Mouse (Mus musculus): Measurements from ENCODE around the gene Sfrp4.
"Not testable (repeated sequence)": the region's sequence is repeated elsewhere in the genome, so short reads cannot be mapped to it uniquely, and the experiment has no call there.

Sfrp4 gene

DNA sequence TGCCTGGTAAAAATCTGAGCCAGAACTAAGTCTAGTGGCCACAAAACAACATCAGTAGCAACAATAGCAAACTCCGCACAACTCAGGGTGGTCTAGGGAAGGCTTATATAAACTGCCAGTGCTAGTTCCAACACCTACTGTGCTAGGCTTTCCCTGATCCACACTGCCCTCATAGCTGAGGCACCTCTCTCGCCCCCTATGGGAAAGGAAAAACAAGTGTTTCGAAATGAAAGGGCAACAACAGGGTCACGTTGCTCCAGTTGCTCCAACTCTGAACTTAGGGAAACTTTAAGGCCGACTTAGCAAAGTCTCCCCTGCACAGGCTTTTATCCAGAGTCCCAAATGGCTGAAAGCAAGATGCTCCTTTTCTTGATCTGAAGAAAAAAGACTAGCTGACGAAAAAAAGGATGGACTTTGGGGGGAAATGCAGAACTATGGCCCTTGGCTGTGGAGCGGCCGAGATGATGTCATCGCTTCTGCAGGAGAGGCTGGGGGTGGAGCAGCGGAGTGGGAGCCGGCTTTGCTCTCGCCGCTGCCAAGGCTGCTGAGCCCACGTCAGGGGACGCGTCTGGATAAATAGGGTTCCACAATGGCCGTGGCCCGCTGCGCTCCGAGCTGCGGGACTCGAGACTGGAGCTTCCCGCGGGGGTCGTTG is at the start of gene Sfrp4:
Gene Sfrp4, plus strand, starts transcription at position 532 of the 655 bp plus-strand sequence.
- no peak for DNase-seq (ENCODE audit: low spot score)

DNA sequence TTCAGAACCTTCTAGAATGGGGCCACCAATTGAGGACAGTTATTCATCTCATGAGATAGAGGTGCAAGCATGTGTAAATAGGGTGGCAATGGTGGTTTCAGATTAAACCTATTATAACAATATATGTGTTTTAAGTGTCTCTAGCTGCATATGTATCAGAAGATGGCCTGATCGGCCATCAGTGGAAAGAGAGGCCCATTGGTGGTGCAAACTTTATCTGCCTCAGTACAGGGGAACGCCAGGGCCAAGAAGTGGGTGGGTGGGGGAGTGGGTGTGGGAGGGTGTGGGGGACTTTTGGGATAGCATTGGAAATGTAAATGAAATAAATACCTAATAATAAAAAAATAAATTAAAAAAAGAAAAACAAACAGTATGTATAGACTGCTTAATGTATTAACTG is 48.2 kb upstream of the Sfrp4 start:
- not testable (repeated sequence) for DNase-seq (ENCODE audit: low spot score)

DNA sequence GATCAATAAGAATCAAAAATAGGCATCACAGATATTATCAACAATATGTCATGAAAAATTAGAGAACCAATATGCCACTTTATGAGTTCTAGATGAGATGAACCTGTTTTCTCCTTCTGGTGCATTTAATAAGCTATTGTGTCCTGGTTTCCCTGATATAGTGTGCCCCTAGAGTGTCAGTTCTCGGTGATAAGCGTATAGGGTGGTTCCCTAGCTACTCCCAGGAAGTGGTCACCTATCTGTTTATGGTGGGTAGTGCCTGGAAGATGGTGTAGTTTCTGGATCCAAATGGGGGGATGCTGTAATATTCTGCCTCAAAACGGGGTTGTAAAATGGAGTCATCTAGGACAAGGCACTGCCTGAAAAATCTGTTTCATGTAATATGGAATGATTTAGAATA is 47.0 kb upstream of the Sfrp4 start:
- no peak for DNase-seq (ENCODE audit: low spot score)

DNA sequence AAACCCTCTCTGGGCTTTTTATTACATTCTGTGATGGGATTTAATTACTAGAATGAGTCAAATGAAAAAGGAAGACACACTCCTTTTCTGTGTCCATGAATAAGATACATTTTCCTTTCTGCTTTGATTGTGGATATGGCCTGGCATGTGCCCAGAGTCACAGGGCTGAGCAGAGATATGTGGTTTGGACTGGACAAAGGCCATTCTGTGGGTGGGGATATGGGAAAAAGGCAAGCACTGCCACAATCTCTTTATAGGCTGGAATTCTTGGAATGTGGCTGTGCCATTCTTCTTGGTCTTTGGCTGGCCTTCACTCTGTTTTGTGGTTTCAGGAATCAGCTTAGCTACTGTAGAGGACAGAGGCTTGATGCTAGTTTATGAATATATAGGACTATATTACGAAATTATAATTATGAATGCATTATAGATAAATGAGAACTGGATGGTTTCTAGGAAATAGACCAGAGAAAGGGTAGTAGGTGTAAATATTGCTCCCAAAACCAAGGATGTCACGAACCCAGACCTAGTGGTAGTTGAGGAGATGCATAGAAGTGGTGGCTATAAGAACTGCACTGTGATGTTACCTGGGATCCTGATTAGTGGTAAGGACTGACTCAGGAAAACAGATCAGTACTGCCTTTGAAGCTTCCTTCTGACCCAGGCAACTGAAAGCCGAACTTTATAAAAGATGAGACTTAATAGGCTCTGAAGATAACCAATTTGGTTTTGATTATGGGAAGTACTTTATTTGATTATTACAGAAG is 31.7 kb upstream of the Sfrp4 start:
- no peak for DNase-seq (ENCODE audit: low spot score)

DNA sequence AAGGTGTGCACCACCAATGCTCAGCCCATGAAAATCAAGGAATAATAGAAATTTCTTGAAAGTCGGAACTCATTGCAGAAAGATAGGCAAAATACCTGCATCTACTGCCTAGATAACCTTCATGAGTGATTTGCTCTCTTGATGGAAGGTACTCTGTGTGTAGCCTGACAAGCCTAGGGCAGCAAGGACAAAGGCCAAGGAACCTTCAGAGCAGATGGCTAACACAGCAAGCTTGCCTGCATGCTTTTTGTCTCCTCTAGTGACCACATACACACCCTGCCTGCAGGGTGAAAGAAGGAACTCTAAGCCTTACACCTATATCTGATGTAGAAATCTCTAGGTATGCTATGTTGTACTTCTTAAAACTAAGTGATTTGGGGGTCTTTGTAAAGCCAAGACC is 27.8 kb upstream of the Sfrp4 start:
- no peak for DNase-seq (ENCODE audit: low spot score)

DNA sequence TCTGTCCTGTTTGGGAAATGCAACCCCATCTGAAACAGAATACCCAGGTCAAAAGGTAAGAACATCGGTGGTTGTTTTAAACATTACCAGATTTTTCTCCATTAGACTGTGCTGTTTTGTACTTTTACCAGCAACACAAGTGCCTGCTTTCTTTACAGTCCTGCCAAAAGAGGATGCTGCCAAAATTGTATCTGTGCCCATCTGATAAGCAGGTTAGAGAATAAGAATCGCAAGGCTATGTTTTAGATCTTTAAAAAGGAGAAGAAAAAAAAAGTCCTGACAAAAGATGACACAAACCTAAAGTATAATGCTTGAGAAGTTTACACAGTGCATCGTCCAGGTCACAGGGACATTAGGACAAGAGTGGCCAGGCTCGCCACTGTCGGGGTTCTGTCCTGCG is 23.7 kb upstream of the Sfrp4 start:
- no peak for DNase-seq (ENCODE audit: low spot score)

DNA sequence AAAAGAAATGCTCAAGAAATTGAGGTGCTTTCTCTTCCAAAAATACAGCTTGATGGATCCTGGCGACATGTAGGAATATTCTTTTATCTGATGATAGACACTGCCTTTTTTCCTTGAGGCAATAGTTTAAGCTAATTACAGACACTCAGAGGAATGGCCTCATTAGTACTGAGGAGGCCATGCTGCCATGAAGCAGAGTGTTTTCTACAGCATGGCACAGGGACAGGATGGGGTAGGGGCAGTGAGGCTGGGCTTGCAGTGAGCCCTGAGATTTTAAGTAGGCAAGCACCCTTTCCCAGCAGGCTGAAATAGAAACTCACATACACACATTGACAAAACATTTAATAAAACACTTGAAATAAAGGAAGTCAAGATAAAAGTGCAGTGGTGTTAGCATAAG is 20.4 kb upstream of the Sfrp4 start:
- no peak for DNase-seq (ENCODE audit: low spot score)

DNA sequence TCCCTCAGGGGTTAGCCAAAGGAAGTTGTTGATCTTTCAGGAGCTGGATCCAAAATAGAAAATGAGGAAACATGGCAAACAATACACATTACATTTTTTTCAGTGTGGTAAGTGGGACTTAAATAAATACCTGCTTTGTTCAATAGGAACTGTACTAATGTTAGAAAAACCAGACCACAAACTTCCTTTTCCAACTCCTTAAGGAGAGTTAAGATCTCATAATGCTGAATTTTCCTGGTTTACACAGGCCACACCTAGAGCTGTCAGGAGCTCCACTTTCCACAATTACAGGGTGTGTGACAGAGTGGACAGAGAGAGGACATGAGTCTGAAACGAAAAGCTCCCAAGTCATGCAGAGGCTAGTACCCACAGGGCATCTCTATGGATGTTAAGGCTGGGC is 19.2 kb upstream of the Sfrp4 start:
- DNase-seq (ENCODE audit: low spot score) = no peak

DNA sequence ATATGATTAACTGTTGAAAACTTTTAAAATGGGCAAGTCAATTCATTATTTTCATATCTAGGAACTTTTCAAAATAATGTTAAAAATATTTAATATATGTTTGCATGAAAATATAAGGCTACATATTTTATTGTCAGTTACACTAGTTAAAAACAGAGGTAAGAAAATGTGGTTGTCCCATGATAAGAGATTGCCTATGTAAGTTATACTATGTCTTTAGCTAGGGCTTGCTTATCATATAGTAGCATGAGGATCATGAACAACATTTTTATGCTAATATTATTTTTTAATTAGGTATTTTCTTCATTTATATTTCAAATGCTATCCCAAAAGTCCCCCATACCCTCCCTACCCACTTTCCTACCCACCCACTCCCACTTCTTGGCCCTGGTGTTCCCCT is 18.0 kb upstream of the Sfrp4 start:
- no peak for DNase-seq (ENCODE audit: low spot score)

DNA sequence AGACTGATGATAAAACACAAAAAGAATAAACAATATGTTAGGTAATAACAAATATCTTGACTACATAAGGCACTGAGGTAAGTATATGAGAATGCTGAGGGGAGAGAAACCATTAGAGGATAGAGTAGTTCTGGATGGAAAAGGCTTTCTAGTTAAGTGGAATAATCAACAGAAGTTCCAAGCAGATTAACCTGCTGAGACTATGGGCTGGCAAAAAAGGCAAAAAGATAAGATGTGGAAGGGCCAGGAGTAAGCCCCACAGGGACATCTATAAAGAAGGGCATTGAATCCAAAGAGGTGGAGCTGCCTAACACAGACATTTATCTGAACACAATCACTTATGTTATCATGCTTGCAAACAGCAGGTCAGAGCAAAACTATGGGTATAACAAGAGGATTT is 14.8 kb upstream of the Sfrp4 start:
- DNase-seq (ENCODE audit: low spot score) = no peak

DNA sequence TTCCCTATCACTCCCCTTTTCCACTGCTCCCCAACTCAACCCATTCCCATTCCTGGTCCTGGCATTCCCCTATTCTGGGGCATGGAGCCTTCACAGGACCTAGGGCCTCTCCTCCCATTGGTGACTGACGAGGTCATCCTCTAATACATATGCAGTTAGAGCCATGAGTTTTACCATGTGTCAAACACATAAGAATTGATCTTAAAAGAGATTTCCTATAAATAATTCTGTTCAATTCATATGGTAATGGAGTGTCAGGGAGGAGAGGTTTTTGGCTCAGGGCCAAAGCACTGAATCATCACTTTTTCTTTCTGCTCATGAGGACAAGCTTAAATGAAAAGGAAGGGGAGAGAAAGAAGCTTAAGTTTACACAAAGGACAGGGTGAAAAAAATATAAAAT is 10.6 kb upstream of the Sfrp4 start:
- no peak for DNase-seq (ENCODE audit: low spot score)

DNA sequence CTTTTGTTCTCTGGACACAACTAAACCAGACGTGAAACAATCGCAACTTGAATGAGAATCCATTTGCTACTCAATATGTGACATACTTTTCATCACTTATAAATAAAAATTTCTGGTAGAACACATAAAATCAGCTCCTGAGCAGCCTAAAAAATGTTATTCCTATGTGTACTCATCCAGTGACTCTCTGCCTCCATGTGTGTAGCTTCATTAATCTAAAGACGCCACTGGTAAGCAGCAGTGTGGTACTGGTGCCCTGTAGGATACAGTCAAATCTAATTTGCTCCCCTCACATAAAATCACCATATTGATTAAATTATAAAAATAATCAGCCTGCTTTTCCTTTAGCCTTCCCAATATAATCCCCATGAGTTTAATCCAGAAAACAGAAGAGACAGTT is 9.9 kb upstream of the Sfrp4 start:
- no peak for DNase-seq (ENCODE audit: low spot score)

DNA sequence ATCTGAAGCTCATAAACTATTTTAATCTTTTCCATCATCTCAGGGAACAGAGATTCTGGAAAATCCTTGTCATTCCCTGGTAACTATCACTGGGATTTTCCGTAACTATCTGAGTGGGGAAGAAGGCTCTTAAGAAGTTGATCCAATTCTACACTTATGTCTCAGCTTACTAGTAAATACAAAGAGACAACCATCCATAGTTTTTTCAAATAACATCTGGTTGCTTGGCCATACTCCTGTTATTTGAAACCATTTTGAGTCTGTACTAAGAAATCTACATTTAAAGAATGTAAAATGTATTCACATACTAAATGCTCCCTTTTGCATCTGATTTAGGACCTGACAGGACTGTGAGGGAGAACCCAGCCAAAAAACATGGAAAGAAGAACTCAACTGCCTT is 9.5 kb upstream of the Sfrp4 start:
- DNase-seq (ENCODE audit: low spot score) = no peak

DNA sequence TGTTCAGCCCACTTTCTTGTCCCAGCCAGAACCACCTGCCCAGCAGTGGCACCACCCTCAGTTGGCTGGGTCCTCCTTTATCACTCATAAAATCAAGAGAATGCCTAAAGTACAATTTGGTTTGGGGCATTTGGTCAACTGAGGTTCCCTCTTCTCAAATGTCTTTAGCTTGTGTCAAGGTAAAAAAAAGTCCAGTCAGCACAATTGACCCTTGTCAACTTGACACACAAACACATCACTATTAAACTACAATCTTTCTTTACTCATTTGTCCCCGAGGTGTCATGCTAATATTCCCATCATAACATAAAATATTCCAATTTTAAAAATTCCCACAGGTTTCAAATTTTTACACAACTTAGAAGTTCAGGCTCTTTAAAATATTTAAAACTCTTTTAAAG is 8.6 kb upstream of the Sfrp4 start:
- DNase-seq (ENCODE audit: low spot score) = no peak

DNA sequence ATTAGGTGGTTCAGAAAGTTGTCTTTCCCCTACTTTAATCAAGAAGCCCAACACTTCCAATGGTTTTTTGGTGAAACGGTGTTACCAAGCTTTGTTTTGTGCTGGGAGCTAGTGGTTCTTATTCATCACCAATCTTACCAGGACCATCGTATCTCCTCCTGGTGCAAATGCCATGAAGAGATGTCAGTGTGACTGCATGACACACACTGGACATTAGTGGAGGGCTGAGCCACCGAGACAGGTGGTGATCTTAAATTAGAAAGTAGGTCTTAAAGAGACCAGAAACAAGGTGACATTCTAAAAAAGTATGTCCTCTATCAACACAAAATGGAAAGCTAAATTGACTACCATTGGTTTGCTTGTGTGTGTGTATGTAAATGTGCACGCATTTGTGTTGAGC is 4.8 kb upstream of the Sfrp4 start:
- no peak for DNase-seq (ENCODE audit: low spot score)

DNA sequence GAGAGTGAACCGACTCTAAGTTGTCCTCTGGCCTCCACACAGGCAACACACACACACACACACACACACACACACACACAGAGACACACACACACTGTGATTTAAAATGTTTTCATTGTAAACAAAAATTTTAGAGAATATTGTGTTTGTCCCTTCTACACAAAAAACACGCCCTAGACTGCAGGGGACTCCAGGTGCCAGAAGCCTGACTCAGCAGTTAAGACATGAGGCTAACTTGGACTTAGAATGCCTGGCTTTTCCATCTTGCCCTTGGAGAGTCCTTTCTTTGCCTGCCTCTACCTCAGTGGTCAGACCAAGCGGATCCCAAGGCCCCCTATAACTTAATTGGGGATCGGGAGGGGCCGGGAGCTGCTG is 4.1 kb upstream of the Sfrp4 start:
- DNase-seq (ENCODE audit: low spot score) = no peak

DNA sequence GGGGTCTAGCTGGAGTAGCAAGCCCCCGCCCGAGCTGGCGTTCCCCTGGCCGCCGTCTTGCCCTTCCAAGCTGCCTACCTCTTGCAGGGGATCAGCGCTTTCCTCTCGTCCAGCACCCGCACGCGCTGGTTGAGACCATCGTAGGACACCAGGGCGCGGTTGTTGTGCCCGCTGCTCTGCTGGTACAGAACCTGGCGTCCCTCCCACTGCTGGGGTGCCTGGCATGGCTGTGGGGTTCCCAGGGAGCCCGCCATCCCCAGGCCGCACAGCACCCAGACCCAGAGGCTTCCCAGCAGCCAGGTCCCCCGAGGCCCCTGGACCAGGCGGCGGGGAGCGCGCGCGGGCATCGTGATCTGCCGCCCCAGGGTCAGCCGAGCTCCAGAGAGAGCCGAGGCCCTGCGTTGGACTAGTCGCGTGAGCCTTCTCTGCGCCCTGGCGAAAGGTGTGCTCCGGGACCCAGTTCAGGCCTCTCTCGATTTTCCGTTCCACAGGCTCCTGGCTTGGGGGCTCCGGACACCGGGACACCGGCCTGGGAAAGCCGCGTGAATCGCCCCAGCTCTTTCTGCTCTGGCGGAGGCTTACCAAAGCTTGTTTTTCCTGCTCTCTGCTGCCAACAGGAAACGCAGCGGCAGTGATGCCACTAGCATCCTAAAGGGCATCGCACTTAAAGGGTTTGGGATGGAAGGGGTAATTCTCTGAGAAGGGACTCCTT is 3.5 kb upstream of the Sfrp4 start, which contains the start of gene Epdr1:
Gene Epdr1, minus strand, starts transcription at position 712 of the 712 bp plus-strand sequence.
- DNase-seq (ENCODE audit: low spot score) = peak; percentile 1

DNA sequence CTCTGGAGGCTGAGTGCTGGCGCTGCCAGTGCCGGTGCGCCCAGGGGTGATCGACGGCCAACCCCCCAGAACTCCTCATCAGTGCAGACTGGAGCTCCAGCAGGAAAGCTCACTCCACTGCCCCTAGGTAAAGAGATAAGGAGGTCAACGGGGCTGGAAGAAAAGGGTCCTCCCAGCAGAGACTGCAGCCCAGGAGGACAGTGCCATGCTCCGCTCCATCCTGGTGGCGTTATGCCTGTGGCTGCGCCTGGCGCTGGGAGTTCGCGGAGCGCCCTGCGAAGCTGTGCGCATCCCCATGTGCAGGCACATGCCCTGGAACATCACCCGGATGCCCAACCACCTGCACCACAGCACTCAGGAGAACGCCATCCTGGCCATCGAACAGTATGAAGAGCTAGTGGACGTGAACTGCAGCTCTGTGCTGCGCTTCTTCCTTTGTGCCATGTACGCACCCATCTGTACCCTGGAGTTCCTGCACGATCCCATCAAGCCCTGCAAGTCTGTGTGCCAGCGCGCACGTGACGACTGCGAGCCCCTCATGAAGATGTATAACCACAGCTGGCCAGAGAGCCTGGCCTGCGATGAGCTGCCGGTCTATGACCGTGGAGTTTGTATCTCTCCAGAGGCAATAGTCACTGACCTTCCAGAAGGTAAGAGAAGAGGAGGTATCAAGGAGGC is 463 bp downstream of the Sfrp4 start:
- no peak for DNase-seq (ENCODE audit: low spot score)

DNA sequence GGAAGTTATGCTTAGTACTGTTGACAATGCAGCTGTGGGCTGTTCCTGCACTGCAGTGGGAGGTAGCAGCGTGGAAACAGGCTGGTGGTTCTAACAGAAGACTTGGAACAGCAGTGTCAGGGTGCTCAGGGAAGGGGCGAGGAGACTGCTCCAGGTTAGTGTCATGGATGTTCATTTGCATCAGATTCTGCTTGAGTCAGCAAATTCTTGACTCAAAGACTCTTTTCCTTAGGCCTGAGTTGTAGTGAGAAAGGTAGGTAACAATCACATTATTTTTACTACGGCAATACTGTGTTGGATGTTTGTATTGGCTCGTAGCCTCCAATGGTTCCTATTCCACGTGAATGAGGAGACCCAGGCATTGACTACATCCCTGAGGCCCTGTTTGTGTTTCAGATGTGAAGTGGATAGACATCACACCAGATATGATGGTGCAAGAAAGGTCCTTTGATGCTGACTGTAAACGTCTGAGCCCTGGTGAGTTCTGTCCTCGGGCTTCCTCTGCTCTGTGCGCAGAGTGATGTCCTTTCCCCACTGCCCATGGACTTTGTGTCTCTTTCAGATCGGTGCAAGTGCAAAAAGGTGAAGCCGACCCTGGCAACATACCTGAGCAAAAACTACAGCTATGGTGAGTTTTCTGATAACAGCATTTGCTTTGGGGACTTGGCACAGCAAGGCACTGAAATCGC is 1.9 kb downstream of the Sfrp4 start:
- DNase-seq (ENCODE audit: low spot score) = no peak

DNA sequence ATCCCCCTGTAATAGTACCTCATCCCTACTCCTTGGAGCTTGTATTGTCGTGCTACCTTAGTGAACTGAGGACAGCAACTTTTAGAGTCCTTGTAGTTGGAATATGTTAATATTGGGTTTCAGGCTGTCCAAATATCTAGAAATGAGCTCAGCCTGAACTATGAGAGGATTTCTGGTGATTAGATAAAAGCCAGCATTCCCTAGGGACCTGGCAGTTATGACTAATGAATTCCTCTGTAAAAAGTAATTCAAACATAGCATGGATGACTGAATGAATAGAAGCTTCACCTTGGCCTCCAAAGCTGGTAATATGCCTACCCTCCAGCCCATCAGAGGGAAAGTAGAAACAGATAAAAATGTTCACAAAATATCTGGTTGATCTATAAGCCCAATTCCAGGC is 3.6 kb downstream of the Sfrp4 start:
- no peak for DNase-seq (ENCODE audit: low spot score)

DNA sequence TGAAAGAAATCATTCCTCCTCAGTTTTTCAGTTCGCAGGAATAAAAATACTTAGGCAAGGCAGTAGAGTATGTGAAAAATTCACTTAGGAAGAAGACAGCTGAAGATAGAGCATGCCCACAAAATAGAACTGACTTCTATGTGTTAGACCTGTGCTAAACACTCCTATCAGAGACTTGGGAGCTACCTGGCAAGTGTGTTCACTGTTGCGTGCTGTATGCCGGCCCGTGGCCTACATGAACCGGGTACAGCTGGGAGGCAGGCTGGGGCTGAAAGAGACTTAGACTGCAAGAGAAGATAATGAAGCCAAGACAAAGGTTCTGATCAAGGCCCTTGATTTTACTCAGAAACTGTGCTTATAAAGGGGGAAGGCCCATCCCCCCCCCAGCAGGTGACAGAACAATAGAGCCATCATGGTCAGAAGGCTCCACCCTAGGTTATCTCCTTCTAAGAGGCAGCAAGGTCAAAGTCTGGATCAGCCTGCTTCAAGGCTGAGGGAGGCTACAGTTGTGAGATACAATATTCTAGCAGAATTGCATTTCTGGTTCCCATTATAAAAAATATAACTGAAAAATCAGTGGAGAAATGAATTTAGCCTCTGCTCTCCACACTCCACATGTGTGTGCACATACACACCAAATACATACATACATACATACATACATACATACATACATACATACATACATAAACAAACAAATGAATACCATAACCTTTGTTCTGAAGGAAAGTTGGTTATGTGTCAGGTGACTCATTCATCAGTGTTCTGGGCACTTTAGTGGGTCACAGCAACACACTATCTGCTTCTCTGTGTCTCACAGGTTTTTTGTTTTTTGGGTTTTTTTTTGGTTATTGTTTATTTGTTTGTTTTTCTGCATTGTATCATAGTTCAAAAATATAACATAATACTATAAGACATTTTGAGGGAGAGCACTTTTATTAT is 8.1 kb downstream of the Sfrp4 start:
- no peak for DNase-seq (ENCODE audit: low spot score)
